Mouse (Mus musculus): ENCODE measurements around the gene Nlgn2.

- no peak for TF ChIP-seq CTCF (IDR thresholded peaks at IDR 0.05; ENCODE audit: control insufficient read depth, insufficient read depth, insufficient replicate concordance, low read depth, low read length)
- no peak for TF ChIP-seq POLR2A (IDR thresholded peaks at IDR 0.05; ENCODE audit: control insufficient read depth, low read depth, low read length)
Measured at GRCm38 (mm10) chr11:69884663-69885062, 47.1 kb upstream of the Nlgn2 start.
